ENCODE assay signal across 9 mouse cellular contexts in genomic region chr7:46640062-46640461, GRCm38 (mm10). TPM values are rescaled to one million over a fixed set of nuclear protein-coding genes. Genes with fewer than 3 reads are reported as not detected.
DNase-seq lines count a peak whose midpoint lies in the region; ATAC-seq and TF ChIP-seq lines count a peak whose summit lies in the region.
"Had no signal": no experiment of that assay in that cellular context is flagged by ENCODE, and none has a peak within 500 bp of the region (broad histone marks: within the 10 kb centered on the region; RNA-seq: fewer than 3 reads in every experiment).

No protein-coding gene starts in this region.

- no peak overlapping the region for H3K27ac ChIP-seq in kidney, embryonic 14.5 days (ENCODE audit: low read depth, low read length)
- H3K27ac ChIP-seq in intestine, embryonic 14.5 days (ENCODE audit: low read depth) = no peak overlapping the region
- H3K27ac ChIP-seq in midbrain, postnatal 0 days (ENCODE audit: low read depth, low read length) = peak overlapping the region; percentile 92

- peak; percentile 28; the same call in 1 of the 2 replicates for ATAC-seq in kidney, embryonic 14.5 days (ENCODE audit: low FRiP score, low TSS enrichment)
- ATAC-seq in common myeloid progenitor, adult 5-6 weeks (replicated peaks; ENCODE audit: low read depth, poor library complexity, severe bottlenecking) = peak; percentile 30
- 0 out of 2 replicates have a peak, but pooled peaks have one; percentile 1 for ATAC-seq in intestine, embryonic 14.5 days (replicated peaks; ENCODE audit: low FRiP score, low TSS enrichment, low read depth)
- ATAC-seq in midbrain, postnatal 0 days (ENCODE audit: low FRiP score) = peak; percentile 42; the same call in 1 of the 2 replicates

- H3K36me3 ChIP-seq in kidney, embryonic 14.5 days (ENCODE audit: control insufficient read depth, insufficient read depth, low read length) = no peaks in the 10 kb centered on the region
- H3K36me3 ChIP-seq in intestine, embryonic 14.5 days (ENCODE audit: control insufficient read depth, insufficient read depth, low read length) = no peaks in the 10 kb centered on the region
- no peaks in the 10 kb centered on the region for H3K36me3 ChIP-seq in midbrain, postnatal 0 days (ENCODE audit: insufficient read depth, low read length)

- H3K9me3 ChIP-seq in kidney, embryonic 14.5 days (ENCODE audit: control insufficient read depth, low read length) = no peaks in the 10 kb centered on the region
- H3K9me3 ChIP-seq in intestine, embryonic 14.5 days (ENCODE audit: control insufficient read depth, low read length) = no peaks in the 10 kb centered on the region
- no peaks in the 10 kb centered on the region for H3K9me3 ChIP-seq in midbrain, postnatal 0 days (ENCODE audit: low read length)

- no peak for DNase-seq in kidney, adult 9 months
- DNase-seq in intestine, embryonic 14.5 days (ENCODE audit: low spot score) = no peak
- no peak for DNase-seq in midbrain, postnatal 0 days (ENCODE audit: low spot score)
- no peak for DNase-seq in ovary, adult 18-20 months (ENCODE audit: low spot score)
- DNase-seq in right cerebral cortex, postnatal 4 days = no peak
- no peak for DNase-seq in thymus, postnatal 10 days (ENCODE audit: low spot score in 2 of 2)

- H3K4me1 ChIP-seq in kidney, embryonic 14.5 days (ENCODE audit: control insufficient read depth, insufficient read depth, low read length) = peaks cover 9% of the 10 kb centered on the region
- peaks cover 6% of the 10 kb centered on the region for H3K4me1 ChIP-seq in intestine, embryonic 14.5 days (replicated peaks; ENCODE audit: control insufficient read depth, insufficient read depth, low read length)
- H3K4me1 ChIP-seq in midbrain, postnatal 0 days (ENCODE audit: insufficient read depth, low read length) = peaks cover 11% of the 10 kb centered on the region; the same call in 1 of the 2 replicates

- no peak for TF ChIP-seq CTCF in midbrain, postnatal 0 days (IDR thresholded peaks at IDR 0.05)

- whole genome bisulfite sequencing in kidney, embryonic 14.5 days = 19% methylated on average over 17 of the region's 17 CpGs
- WGBS in intestine, embryonic 14.5 days = 21% methylated on average over 17 of the region's 17 CpGs
- WGBS in midbrain, postnatal 0 days = 8% methylated on average over 17 of the region's 17 CpGs

- peak overlapping the region; percentile 60 for H3K4me3 ChIP-seq in kidney, embryonic 14.5 days (ENCODE audit: low read length)
- H3K4me3 ChIP-seq in intestine, embryonic 14.5 days (ENCODE audit: low read depth, low read length) = peak overlapping the region; percentile 83
- H3K4me3 ChIP-seq in midbrain, postnatal 0 days (ENCODE audit: low read depth, low read length) = peak overlapping the region; percentile 70

- H3K27me3 ChIP-seq in kidney, embryonic 14.5 days (ENCODE audit: control insufficient read depth, insufficient read depth, low read length) = no peaks in the 10 kb centered on the region
- H3K27me3 ChIP-seq in intestine, embryonic 14.5 days (replicated peaks; ENCODE audit: control insufficient read depth, insufficient read depth, low read length) = no peaks in the 10 kb centered on the region
- H3K27me3 ChIP-seq in midbrain, postnatal 0 days (ENCODE audit: insufficient read depth, low read length) = no peaks in the 10 kb centered on the region
- H3K27me3 ChIP-seq: Patski had no signal

- H3K9ac ChIP-seq in kidney, embryonic 14.5 days (ENCODE audit: low read depth, low read length) = peak overlapping the region; percentile 42; the same call in 1 of the 2 replicates
- H3K9ac ChIP-seq in intestine, embryonic 14.5 days (ENCODE audit: low read length) = peak overlapping the region; percentile 3; the same call in 1 of the 2 replicates
- peak overlapping the region; percentile 77 for H3K9ac ChIP-seq in midbrain, postnatal 0 days (replicated peaks; ENCODE audit: low read length, poor library complexity, severe bottlenecking)

- peak overlapping the region; percentile 77 for H3K4me2 ChIP-seq in kidney, embryonic 14.5 days (replicated peaks; ENCODE audit: low read depth, low read length)
- peak overlapping the region; percentile 89 for H3K4me2 ChIP-seq in intestine, embryonic 14.5 days (ENCODE audit: low read length)
- H3K4me2 ChIP-seq in midbrain, postnatal 0 days (ENCODE audit: low read depth, low read length, poor library complexity, severe bottlenecking) = peak overlapping the region; percentile 77

RNA-seq across cellular contexts. Expression of gene Sergef, which starts 0.5 kb away (rescaled TPM):
- 10.9 and 15.7 TPM in 2 replicates for polyA plus RNA-seq in kidney, embryonic 14.5 days (2014; fragmentation: Nextera tagmentation; extraction: Ambion mirVana)
- total RNA-seq in common myeloid progenitor, adult 5-6 weeks (2017) = 7.6 and 17.5 TPM in 2 replicates
- polyA plus RNA-seq in intestine, embryonic 14.5 days (2014; fragmentation: Nextera tagmentation; extraction: Ambion mirVana) = 16.8 and 17.5 TPM in 2 replicates
- 47.5 and 49.1 TPM in 2 replicates for total RNA-seq in midbrain, postnatal 0 days (2014; rRNA removed)
- polyA plus RNA-seq in midbrain, postnatal 0 days (2015; fragmentation: Nextera tagmentation; extraction: Ambion mirVana) = 47.8 and 50.9 TPM in 2 replicates

RNA-seq across cellular contexts. Expression of gene Tph1, which starts 32.3 kb away (rescaled TPM):
- polyA plus RNA-seq in kidney, embryonic 14.5 days (2014; fragmentation: Nextera tagmentation; extraction: Ambion mirVana) = 0.86 and 1.1 TPM in 2 replicates
- not detected in 2 replicates for total RNA-seq in common myeloid progenitor, adult 5-6 weeks (2017)
- 0.31 and 0.42 TPM in 2 replicates for polyA plus RNA-seq in intestine, embryonic 14.5 days (2014; fragmentation: Nextera tagmentation; extraction: Ambion mirVana)
- total RNA-seq in midbrain, postnatal 0 days (2014; rRNA removed) = 2.3 TPM in 1 of 2 replicates, not detected in the other
- 0.49 and 1.5 TPM in 2 replicates for polyA plus RNA-seq in midbrain, postnatal 0 days (2015; fragmentation: Nextera tagmentation; extraction: Ambion mirVana)
- polyA plus RNA-seq: Patski had no signal

Comparison
In these comparisons a context has a peak if more than half of its experiments do, and no peak if none do; other contexts are left out.
1. H3K9ac ChIP-seq: peak in every context shown above with its lines; median percentile 77 in midbrain, postnatal 0 days; 42 in kidney, embryonic 14.5 days; 3 in intestine, embryonic 14.5 days.